Mouse (Mus musculus) testis, adult 2 months (tissue): ENCODE measurements around the gene Mgat5. TPM values are rescaled to one million over a fixed set of nuclear protein-coding genes. Genes with fewer than 3 reads are reported as not detected.

ENCODE experiments used
- H3K27ac ChIP-seq: fragments of 200-500 bp; 2 replicates; pipeline ENCODE4 v1.5.1; 2012; ENCODE audit warnings: low read depth, low read length; ENCODE audit not compliant: control insufficient read depth, insufficient read depth
- H3K27me3 ChIP-seq: fragments of 200-500 bp; 2 replicates; pipeline ENCODE4 v1.6.1; 2012; ENCODE audit warnings: mild to moderate bottlenecking, low read length, moderate library complexity; ENCODE audit not compliant: control insufficient read depth, insufficient read depth
- H3K36me3 ChIP-seq: fragments of 200-500 bp; 2 replicates; pipeline ENCODE4 v1.6.1; 2012; ENCODE audit warnings: mild to moderate bottlenecking, low read length; ENCODE audit not compliant: control insufficient read depth, insufficient read depth
- H3K4me1 ChIP-seq: fragments of 200-500 bp; 2 replicates; pipeline ENCODE4 v1.6.1; 2012; ENCODE audit warnings: low read length; ENCODE audit not compliant: control insufficient read depth, insufficient read depth
- H3K4me3 ChIP-seq: fragments of 200-500 bp; 2 replicates; pipeline ENCODE4 v1.5.1; 2012; ENCODE audit warnings: low read depth, mild to moderate bottlenecking, low read length, moderate library complexity, mixed read lengths; ENCODE audit not compliant: control insufficient read depth
- CTCF ChIP-seq: fragments of 200-500 bp; IDR thresholded peaks from 2 replicates; pipeline ENCODE4 v1.5.1; 2012; ENCODE audit warnings: low read depth, mild to moderate bottlenecking, inconsistent platforms, low read length, moderate library complexity; ENCODE audit not compliant: control insufficient read depth, insufficient read depth, insufficient replicate concordance
- POLR2A ChIP-seq: fragments of 200-500 bp; IDR thresholded peaks from 2 replicates; pipeline ENCODE4 v1.6.1; 2012; ENCODE audit warnings: low read depth, mild to moderate bottlenecking, inconsistent platforms, low read length, moderate library complexity; ENCODE audit not compliant: control insufficient read depth
- polyA plus RNA-seq: library from polyadenylated mRNA; depleted of rRNA; stranded (reverse); fragments of >200 nt; gene quantifications from 2 replicates; pipeline ENCODE4 v1.2.3, GENCODE M21; 2012

Mgat5 gene
- polyA plus RNA-seq, 1 experiment = 16.2 TPM

GRCm38 (mm10) chr1:127218182-127218581 is 13.4 kb downstream of the Mgat5 start:
- TF ChIP-seq POLR2A = no peak
- Histone ChIP-seq H3K36me3 (no peaks in the 10 kb centered on the region), H3K4me3 (no peak overlapping the region), H3K27ac (no peak overlapping the region), H3K27me3 (no peaks in the 10 kb centered on the region), H3K4me1 (no peaks in the 10 kb centered on the region)

GRCm38 (mm10) chr1:127219161-127219560 is 14.3 kb downstream of the Mgat5 start:
- Histone ChIP-seq H3K36me3 (no peaks in the 10 kb centered on the region), H3K4me1 (no peaks in the 10 kb centered on the region), H3K27me3 (no peaks in the 10 kb centered on the region), H3K4me3 (no peak overlapping the region), H3K27ac (no peak overlapping the region)
- TF ChIP-seq CTCF = no peak
- no peak for TF ChIP-seq POLR2A

DNA sequence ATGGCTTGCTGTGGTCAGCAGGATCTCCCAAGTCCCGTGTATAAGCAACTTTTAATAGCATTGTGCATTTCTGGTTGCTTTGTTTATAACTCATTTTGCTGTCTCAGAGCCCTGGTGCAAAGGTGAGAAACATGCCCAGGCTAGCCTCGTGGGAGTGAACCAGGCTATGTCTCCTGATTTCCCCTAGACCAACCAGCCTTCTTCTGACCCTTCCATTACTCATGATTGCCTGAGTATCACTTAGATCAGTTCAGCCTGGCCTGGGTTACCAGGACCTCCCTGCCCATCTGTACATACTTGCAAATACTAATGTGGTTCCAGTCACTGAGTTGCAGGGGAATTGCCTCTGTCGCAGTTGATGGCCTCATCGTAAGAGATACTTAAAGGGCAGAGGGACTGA is 14.8 kb downstream of the Mgat5 start:
- Histone ChIP-seq H3K4me3 (no peak overlapping the region), H3K4me1 (no peaks in the 10 kb centered on the region), H3K27ac (no peak overlapping the region), H3K36me3 (no peaks in the 10 kb centered on the region), H3K27me3 (no peaks in the 10 kb centered on the region)
- no peak for TF ChIP-seq CTCF
- TF ChIP-seq POLR2A = no peak

- Histone ChIP-seq H3K27me3 (no peaks in the 10 kb centered on the region), H3K4me1 (no peaks in the 10 kb centered on the region), H3K27ac (no peak overlapping the region), H3K36me3 (no peaks in the 10 kb centered on the region), H3K4me3 (no peak overlapping the region)
- no peak for TF ChIP-seq CTCF
- no peak for TF ChIP-seq POLR2A
These were observed 17.4 kb downstream of the Mgat5 start for GRCm38 (mm10) chr1:127221998-127222736.

- Histone ChIP-seq H3K4me1 (no peaks in the 10 kb centered on the region), H3K27ac (no peak overlapping the region), H3K4me3 (no peak overlapping the region), H3K27me3 (no peaks in the 10 kb centered on the region), H3K36me3 (no peaks in the 10 kb centered on the region)
- no peak for TF ChIP-seq POLR2A
- TF ChIP-seq CTCF = no peak
These were observed 20.2 kb downstream of the Mgat5 start for GRCm38 (mm10) chr1:127225060-127225459.

GRCm38 (mm10) chr1:127229011-127229410 is 24.2 kb downstream of the Mgat5 start:
- TF ChIP-seq CTCF (no peak), POLR2A (no peak)
- Histone ChIP-seq H3K4me3 (no peak overlapping the region), H3K27ac (no peak overlapping the region), H3K4me1 (no peaks in the 10 kb centered on the region), H3K36me3 (no peaks in the 10 kb centered on the region), H3K27me3 (no peaks in the 10 kb centered on the region)

GRCm38 (mm10) chr1:127230468-127230867 is 25.7 kb downstream of the Mgat5 start:
- Histone ChIP-seq H3K4me3 (no peak overlapping the region), H3K27ac (no peak overlapping the region), H3K4me1 (no peaks in the 10 kb centered on the region), H3K27me3 (no peaks in the 10 kb centered on the region), H3K36me3 (no peaks in the 10 kb centered on the region)
- TF ChIP-seq CTCF = no peak
- no peak for TF ChIP-seq POLR2A

GRCm38 (mm10) chr1:127233191-127233651 is 28.4 kb downstream of the Mgat5 start:
- Histone ChIP-seq H3K27me3 (no peaks in the 10 kb centered on the region), H3K27ac (no peak overlapping the region), H3K36me3 (no peaks in the 10 kb centered on the region), H3K4me1 (no peaks in the 10 kb centered on the region), H3K4me3 (no peak overlapping the region)
- TF ChIP-seq POLR2A (no peak), CTCF (no peak)
